Mouse (Mus musculus): ENCODE measurements around the gene Aipl1. TPM values are rescaled to one million over a fixed set of nuclear protein-coding genes. Genes with fewer than 3 reads are reported as not detected.

Gene Aipl1
- polyA plus RNA-seq, 1 experiment from 2014 or later, result 0.11 TPM

DNA sequence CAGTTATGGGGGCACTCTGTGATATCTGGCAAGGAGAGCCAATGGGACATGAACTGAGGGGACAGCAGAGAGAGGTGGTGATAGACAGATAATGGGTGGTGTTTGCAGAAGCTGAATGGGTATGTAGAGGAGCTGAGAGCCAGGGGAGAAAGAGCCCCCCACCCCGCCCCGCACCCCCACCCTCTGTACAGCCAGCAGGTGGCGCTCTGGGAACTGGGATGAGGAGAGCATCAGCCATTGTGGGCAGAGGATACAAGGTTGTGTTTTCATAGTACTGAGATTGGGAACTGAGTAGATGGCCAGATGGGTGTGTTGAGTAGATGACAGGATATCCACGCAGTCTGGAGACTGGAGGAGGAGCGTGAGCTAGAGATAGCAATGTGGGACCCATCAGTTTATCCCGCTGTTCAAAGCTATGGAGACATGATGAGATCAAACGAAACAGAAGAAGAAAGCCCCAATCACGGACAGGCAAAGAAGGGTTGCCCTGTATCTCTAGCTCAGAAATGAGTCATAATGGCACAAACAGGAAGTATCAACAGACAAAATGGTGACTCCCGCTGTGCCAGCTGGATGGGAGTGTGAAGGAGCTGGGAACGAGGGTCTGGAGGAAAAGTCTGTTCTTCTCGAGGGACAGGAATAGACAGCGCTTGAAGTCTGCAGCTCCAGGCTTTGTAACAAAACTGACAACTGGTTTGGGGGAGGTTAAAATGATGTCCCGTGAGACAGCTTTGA lies 20.6 kb downstream of the Aipl1 start:
- Histone ChIP-seq H3K4me3 (ENCODE audit: low read depth, low read length) (no peak overlapping the region), H3K4me2 (ENCODE audit: low read depth, low read length) (no peak overlapping the region), H3K36me3 (ENCODE audit: control insufficient read depth, insufficient read depth, low read length) (no peaks in the 10 kb centered on the region), H3K9ac (ENCODE audit: low read depth, low read length) (no peak overlapping the region), H3K27ac (replicated peaks; ENCODE audit: low read depth, low read length) (no peak overlapping the region), H3K27me3 (replicated peaks; ENCODE audit: control insufficient read depth, insufficient read depth, low read length) (no peaks in the 10 kb centered on the region), H3K4me1 (ENCODE audit: control insufficient read depth, insufficient read depth, low read length) (0 out of 2 replicates have a peak, but pooled peaks cover 3% of the 10 kb centered on the region), H3K9me3 (ENCODE audit: control insufficient read depth, low read length) (no peaks in the 10 kb centered on the region)
- WGBS, result 76% methylated on average over 13 of the region's 13 CpGs
- DNase-seq (ENCODE audit: low spot score) (no peak), ATAC-seq (ENCODE audit: low read depth) (no peak)

GRCm38 (mm10) chr11:72014674-72015073 lies 22.6 kb downstream of the Aipl1 start:
- peaks cover 14% of the 10 kb centered on the region; the same call in 1 of the 2 replicates for H3K4me1 ChIP-seq (ENCODE audit: control insufficient read depth, insufficient read depth, low read length)
- ATAC-seq (ENCODE audit: low read depth), result no peak
- H3K27me3 ChIP-seq (replicated peaks; ENCODE audit: control insufficient read depth, insufficient read depth, low read length), result no peaks in the 10 kb centered on the region
- H3K4me2 ChIP-seq (ENCODE audit: low read depth, low read length), result no peak overlapping the region
- DNase-seq (ENCODE audit: low spot score), result no peak
- no peak overlapping the region for H3K9ac ChIP-seq (ENCODE audit: low read depth, low read length)
- WGBS, result 68% methylated on average over 4 of the region's 4 CpGs
- H3K4me3 ChIP-seq (ENCODE audit: low read depth, low read length), result no peak overlapping the region
- no peaks in the 10 kb centered on the region for H3K36me3 ChIP-seq (ENCODE audit: control insufficient read depth, insufficient read depth, low read length)
- no peaks in the 10 kb centered on the region for H3K9me3 ChIP-seq (ENCODE audit: control insufficient read depth, low read length)
- no peak overlapping the region for H3K27ac ChIP-seq (replicated peaks; ENCODE audit: low read depth, low read length)

DNA sequence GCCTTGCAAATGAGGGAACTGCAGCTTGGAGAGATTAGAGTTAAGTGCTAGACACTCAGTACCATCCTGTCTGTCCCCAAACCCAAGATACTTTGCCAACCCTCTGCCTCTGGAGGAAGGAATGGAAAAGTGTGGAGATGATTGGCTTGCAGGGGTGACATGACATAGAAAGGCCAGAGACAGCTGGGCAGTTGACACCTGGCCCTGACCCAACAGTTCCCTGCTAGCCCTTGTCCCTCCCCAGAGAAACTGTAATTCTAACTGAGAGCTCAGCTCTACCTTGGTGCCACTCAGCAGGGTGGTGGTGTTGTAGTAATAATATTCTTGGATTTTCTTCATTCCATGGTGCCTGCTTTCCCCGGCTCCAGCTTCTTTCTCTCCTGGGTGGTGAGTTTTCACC lies 25.4 kb downstream of the Aipl1 start:
- H3K4me2 ChIP-seq (ENCODE audit: low read depth, low read length), result no peak overlapping the region
- no peak for ATAC-seq (ENCODE audit: low read depth)
- H3K4me1 ChIP-seq (ENCODE audit: control insufficient read depth, insufficient read depth, low read length), result peaks cover 14% of the 10 kb centered on the region; the same call in 1 of the 2 replicates
- 55% methylated on average over 1 of the region's 1 CpGs for WGBS
- DNase-seq (ENCODE audit: low spot score), result no peak
- no peaks in the 10 kb centered on the region for H3K9me3 ChIP-seq (ENCODE audit: control insufficient read depth, low read length)
- H3K36me3 ChIP-seq (ENCODE audit: control insufficient read depth, insufficient read depth, low read length), result no peaks in the 10 kb centered on the region
- H3K4me3 ChIP-seq (ENCODE audit: low read depth, low read length), result no peak overlapping the region
- no peaks in the 10 kb centered on the region for H3K27me3 ChIP-seq (replicated peaks; ENCODE audit: control insufficient read depth, insufficient read depth, low read length)
- H3K27ac ChIP-seq (replicated peaks; ENCODE audit: low read depth, low read length), result no peak overlapping the region
- no peak overlapping the region for H3K9ac ChIP-seq (ENCODE audit: low read depth, low read length)

- Histone ChIP-seq H3K36me3 (ENCODE audit: control insufficient read depth, insufficient read depth, low read length) (no peaks in the 10 kb centered on the region), H3K4me1 (ENCODE audit: control insufficient read depth, insufficient read depth, low read length) (peaks cover 14% of the 10 kb centered on the region; the same call in 1 of the 2 replicates), H3K4me3 (ENCODE audit: low read depth, low read length) (no peak overlapping the region), H3K4me2 (ENCODE audit: low read depth, low read length) (no peak overlapping the region; the same call in 1 of the 2 replicates), H3K27me3 (replicated peaks; ENCODE audit: control insufficient read depth, insufficient read depth, low read length) (no peaks in the 10 kb centered on the region), H3K9ac (ENCODE audit: low read depth, low read length) (no peak overlapping the region), H3K9me3 (ENCODE audit: control insufficient read depth, low read length) (no peaks in the 10 kb centered on the region), H3K27ac (replicated peaks; ENCODE audit: low read depth, low read length) (peak overlapping the region; percentile 12; the same call in 1 of the 2 replicates)
- no peak; the same call in 1 of the 2 replicates for ATAC-seq (ENCODE audit: low read depth)
- 45% methylated on average over 9 of the region's 9 CpGs for WGBS
- no peak for DNase-seq (ENCODE audit: low spot score)
These were observed 26.2 kb downstream of the Aipl1 start for GRCm38 (mm10) chr11:72010940-72011722.

DNA sequence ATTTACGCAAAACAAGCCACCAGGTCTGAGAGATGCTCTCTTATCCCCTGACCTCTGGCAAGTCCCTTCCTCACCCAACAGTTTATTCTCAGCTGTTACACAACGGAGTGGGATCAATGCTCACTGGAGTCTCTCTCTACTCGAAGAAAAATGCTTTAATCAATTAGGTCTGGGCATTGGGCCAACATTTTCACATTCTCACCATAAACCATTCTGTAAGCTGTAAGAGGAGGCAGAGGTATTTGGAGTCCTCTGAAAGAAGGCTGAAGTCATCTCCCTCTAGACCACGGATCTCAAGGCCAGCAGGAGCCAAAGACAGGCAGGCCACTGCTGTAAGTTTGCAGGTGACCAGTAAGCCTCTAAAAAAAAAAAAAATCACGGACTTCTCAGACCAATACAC lies 26.9 kb downstream of the Aipl1 start:
- H3K4me3 ChIP-seq (ENCODE audit: low read depth, low read length), result no peak overlapping the region
- H3K36me3 ChIP-seq (ENCODE audit: control insufficient read depth, insufficient read depth, low read length), result no peaks in the 10 kb centered on the region
- 22% methylated on average over 5 of the region's 5 CpGs for WGBS
- ATAC-seq (ENCODE audit: low read depth) (peak; percentile 59; the same call in 1 of the 2 replicates), DNase-seq (ENCODE audit: low spot score) (peak; percentile 83)
- H3K9me3 ChIP-seq (ENCODE audit: control insufficient read depth, low read length), result no peaks in the 10 kb centered on the region
- no peak overlapping the region for H3K9ac ChIP-seq (ENCODE audit: low read depth, low read length)
- peaks cover 14% of the 10 kb centered on the region; the same call in 1 of the 2 replicates for H3K4me1 ChIP-seq (ENCODE audit: control insufficient read depth, insufficient read depth, low read length)
- H3K27me3 ChIP-seq (replicated peaks; ENCODE audit: control insufficient read depth, insufficient read depth, low read length), result no peaks in the 10 kb centered on the region
- H3K27ac ChIP-seq (replicated peaks; ENCODE audit: low read depth, low read length), result peak overlapping the region; percentile 12; the same call in 1 of the 2 replicates
- no peak overlapping the region for H3K4me2 ChIP-seq (ENCODE audit: low read depth, low read length)

DNA sequence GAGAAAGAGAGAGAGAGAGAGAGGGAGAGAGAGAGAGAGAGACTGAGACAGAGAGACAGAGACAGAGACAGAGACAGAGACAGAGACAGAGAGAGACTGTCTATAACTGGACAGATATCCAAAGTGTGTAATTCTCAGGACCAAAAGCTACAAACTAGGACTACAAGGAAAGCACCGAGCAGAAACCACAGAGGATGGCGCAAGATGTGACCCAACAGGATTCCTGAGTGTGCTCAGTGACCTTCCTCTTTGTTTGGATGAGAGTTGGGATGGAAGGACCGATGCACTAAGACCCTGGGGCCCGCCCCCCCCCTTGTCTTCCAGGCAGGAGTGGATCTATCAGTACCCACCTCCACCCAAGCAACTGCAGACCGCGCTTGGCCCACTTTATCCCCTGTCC lies 31.8 kb downstream of the Aipl1 start:
- Histone ChIP-seq H3K27me3 (replicated peaks; ENCODE audit: control insufficient read depth, insufficient read depth, low read length) (no peaks in the 10 kb centered on the region), H3K9me3 (ENCODE audit: control insufficient read depth, low read length) (no peaks in the 10 kb centered on the region), H3K4me3 (ENCODE audit: low read depth, low read length) (no peak overlapping the region), H3K27ac (replicated peaks; ENCODE audit: low read depth, low read length) (no peak overlapping the region), H3K4me1 (ENCODE audit: control insufficient read depth, insufficient read depth, low read length) (peaks cover 4% of the 10 kb centered on the region; the same call in 1 of the 2 replicates), H3K4me2 (ENCODE audit: low read depth, low read length) (no peak overlapping the region), H3K9ac (ENCODE audit: low read depth, low read length) (no peak overlapping the region), H3K36me3 (ENCODE audit: control insufficient read depth, insufficient read depth, low read length) (no peaks in the 10 kb centered on the region)
- DNase-seq (ENCODE audit: low spot score) (no peak), ATAC-seq (ENCODE audit: low read depth) (no peak)
- WGBS, result 89% methylated on average over 6 of the region's 6 CpGs

DNA sequence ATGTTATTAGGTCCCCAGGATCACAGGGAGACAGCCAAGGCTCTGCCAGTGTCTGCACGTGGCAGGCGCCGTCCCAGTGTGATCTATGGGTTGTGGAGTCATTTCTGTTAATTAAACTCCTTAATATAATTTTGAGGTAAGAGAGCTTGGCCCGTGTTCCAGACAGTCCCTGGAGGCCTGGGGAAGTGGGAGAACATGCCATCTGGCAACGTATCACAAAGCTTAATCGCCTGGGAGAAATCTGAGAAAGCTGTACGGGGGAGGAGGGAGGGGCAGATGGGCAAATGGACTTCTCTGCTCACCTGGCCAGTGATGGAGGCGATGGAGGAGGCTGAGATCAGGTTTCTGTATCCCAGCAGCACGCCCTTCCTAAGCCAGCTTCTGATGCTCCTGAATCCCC lies 34.1 kb downstream of the Aipl1 start:
- Histone ChIP-seq H3K36me3 (ENCODE audit: control insufficient read depth, insufficient read depth, low read length) (no peaks in the 10 kb centered on the region), H3K4me3 (ENCODE audit: low read depth, low read length) (no peak overlapping the region), H3K9ac (ENCODE audit: low read depth, low read length) (no peak overlapping the region), H3K27ac (replicated peaks; ENCODE audit: low read depth, low read length) (no peak overlapping the region), H3K27me3 (replicated peaks; ENCODE audit: control insufficient read depth, insufficient read depth, low read length) (no peaks in the 10 kb centered on the region), H3K9me3 (ENCODE audit: control insufficient read depth, low read length) (no peaks in the 10 kb centered on the region), H3K4me2 (ENCODE audit: low read depth, low read length) (no peak overlapping the region), H3K4me1 (ENCODE audit: control insufficient read depth, insufficient read depth, low read length) (no peaks in the 10 kb centered on the region)
- 30% methylated on average over 9 of the region's 9 CpGs for WGBS
- DNase-seq (ENCODE audit: low spot score) (peak; percentile 60), ATAC-seq (ENCODE audit: low read depth) (peak; percentile 82)

- Histone ChIP-seq H3K9me3 (ENCODE audit: control insufficient read depth, low read length) (no peaks in the 10 kb centered on the region), H3K4me3 (ENCODE audit: low read depth, low read length) (no peak overlapping the region), H3K36me3 (ENCODE audit: control insufficient read depth, insufficient read depth, low read length) (no peaks in the 10 kb centered on the region), H3K27me3 (replicated peaks; ENCODE audit: control insufficient read depth, insufficient read depth, low read length) (no peaks in the 10 kb centered on the region), H3K27ac (replicated peaks; ENCODE audit: low read depth, low read length) (no peak overlapping the region), H3K4me1 (ENCODE audit: control insufficient read depth, insufficient read depth, low read length) (no peaks in the 10 kb centered on the region), H3K4me2 (ENCODE audit: low read depth, low read length) (no peak overlapping the region), H3K9ac (ENCODE audit: low read depth, low read length) (no peak overlapping the region)
- DNase-seq (ENCODE audit: low spot score) (no peak), ATAC-seq (ENCODE audit: low read depth) (no peak)
- WGBS, result 47% methylated on average over 13 of the region's 13 CpGs
These were observed 35.0 kb downstream of the Aipl1 start for GRCm38 (mm10) chr11:72002138-72002853.
